Mouse (Mus musculus) ovary, postnatal 36 days (tissue): ENCODE data around the gene Pdpr.
"Not testable (repeated sequence)": the region's sequence is repeated elsewhere in the genome, so short reads cannot be mapped to it uniquely, and the experiment has no call there.

ENCODE experiments used
- DNase-seq: peaks from one replicate; pipeline ENCODE4 v3.0.0; 2022; ENCODE audit warnings: low spot score, mixed read lengths

The Pdpr gene

GRCm38 (mm10) chr8:111091706-111092105, 2.7 kb upstream of the Pdpr start:
- DNase-seq, result no peak

DNA sequence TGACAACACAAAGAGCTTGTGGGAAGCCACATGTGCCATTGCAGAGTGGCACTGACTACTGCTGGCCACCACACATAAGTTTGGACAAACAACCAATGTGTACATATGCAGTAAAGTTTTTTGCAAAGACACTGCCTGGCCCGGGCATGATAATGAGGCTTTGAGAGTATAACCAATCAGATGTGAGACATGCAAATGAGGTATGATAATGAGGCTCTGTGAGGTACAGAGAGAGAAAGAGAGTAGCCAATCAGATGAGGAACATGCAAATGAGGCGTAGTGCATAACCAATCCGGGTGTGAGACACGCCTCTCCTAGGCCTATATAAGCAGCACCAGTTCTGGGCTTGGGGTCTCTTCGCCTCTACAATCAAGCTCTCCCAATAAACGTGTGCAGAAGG, 2.1 kb upstream of the Pdpr start, which contains the start of gene Clec18a:
Gene Clec18a, minus strand, starts transcription at position 101 of the 400 bp plus-strand sequence.
- DNase-seq, result not testable (repeated sequence)

- not testable (repeated sequence) for DNase-seq
Observed at GRCm38 (mm10) chr8:111094719-111095302, 381 bp downstream of the Pdpr start.

- DNase-seq, result no peak
Observed at GRCm38 (mm10) chr8:111114891-111115290, 20.5 kb downstream of the Pdpr start.

DNA sequence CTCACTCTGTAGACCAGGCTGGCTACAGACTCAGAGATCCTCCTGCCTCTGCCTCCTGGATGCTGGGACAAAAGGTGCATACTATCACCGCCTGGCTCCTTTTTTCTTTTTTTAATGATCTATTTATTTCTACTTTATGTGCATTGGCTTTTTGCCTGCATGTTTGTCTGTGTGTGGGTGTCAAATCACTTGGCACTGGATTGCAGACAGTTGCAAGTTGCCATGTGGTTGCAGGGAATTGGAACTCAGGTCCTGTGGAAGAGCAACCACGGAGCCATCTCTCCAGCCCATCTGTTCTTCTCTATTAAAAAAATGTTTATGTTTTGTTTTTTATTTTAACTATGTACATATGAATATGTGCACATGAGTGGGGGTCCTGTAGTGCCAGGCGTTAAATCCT, 25.1 kb downstream of the Pdpr start:
- DNase-seq, result no peak

GRCm38 (mm10) chr8:111130756-111131155, 36.3 kb downstream of the Pdpr start:
- DNase-seq, result no peak

- no peak for DNase-seq
Observed at GRCm38 (mm10) chr8:111142521-111142920, 48.1 kb downstream of the Pdpr start.

DNA sequence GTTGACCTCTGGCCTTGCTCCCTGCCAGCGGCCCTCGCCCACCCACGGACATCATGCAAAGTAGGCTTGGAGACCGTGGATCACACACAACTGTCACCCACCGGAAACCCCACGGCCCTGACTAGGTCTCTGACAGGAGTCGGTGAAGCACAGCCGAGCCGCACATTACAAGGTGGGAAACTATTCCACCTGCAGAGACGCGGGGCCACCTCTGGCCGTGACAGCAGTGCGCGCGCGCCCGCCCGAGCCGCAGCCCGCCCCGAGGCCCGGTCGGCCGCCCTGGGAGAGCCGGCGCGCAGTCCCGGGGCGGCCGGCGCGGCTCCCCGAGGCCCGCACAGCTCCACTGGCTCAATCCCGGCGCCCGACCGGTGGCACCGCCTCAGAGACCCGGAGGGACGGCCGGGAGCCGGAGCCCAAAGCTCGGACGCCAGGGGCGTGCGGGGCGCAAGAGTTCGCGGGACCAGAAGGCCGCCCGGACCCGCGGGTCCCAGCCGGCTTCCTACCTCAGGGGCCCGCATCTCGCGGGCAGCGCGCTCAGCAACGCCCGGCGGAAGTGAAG, 50.5 kb downstream of the Pdpr start:
- DNase-seq, result not testable (repeated sequence)

DNA sequence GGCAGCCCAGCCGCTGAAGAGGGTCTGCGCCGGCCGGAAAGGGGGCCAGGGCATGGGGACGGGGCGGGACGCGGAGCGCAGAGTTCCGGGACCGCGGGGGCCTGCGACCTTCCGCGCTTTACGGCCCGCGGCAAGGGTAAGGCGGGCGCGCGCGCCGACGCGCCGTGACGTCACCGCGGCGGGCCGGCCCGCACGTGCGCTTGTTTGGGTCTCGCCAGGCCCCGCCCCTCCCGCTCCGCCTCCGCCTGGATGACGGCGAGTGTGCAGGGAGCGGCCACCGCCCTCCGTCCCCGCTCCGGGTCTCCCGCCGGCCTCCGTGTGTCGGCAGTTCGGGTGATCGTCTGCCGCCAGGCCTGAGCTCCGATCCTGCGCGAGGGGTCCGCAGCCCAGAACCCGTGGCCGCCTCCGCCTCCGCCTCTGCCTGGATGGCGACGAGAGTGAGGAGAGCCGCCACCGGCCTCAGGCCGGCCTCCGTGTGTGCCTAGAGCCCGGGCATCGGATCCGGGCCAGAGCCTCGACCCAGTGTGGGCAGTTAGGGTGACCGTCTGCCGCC, 51.1 kb downstream of the Pdpr start:
- DNase-seq, result peak; percentile 96

DNA sequence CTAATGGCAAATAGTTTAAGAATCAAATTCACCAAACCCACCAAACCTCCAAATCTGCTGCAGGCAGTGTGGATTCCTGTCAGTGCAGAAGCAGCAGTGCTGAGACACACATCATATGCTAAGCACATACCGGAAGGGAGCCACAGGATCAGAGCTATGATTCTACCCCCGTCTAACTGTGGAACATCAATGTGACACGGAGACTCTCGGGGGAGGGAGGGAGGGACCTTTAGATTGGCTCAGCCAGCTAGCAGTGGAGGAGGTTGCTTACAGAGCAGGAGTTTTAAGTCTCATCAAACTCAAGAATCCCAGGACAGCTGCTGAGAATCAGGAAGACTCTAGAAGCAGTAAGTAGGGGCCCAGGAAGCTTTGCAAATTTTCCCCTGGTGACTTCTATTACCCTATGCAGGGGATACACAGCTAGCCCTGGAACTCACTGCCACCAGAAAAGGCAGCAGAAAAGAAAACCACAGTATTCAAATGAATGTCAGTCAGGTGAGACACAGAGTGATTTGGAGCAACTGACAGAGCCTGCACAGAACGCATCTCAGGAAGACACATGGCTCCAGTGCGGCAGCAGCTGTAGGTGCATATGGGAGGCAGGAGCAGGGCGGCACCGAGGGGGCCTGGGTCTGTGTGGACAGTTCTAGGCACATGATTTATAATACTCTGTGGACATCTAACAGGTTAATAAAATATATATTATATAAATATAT, 61.4 kb downstream of the Pdpr start:
- no peak for DNase-seq

DNA sequence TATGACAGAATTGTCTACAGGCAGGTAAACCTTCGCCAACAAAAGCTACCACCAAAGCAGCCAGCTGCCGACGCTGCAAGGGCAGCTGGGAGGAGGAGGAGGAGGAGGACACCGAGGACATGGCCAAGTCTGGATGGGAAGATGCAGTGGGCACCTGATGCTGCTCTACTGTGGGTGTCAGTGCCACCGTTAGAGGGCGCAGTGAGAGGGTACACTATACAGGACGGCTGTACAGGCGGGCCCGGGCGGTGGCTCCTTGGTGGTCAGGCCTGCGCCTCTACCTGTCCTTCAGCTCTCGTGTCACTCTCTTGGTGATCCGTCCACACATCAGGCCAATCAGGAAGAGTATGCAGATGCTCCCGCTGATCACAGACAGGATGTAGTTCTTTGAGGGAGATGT, 63.2 kb downstream of the Pdpr start:
- DNase-seq, result peak; percentile 56

DNA sequence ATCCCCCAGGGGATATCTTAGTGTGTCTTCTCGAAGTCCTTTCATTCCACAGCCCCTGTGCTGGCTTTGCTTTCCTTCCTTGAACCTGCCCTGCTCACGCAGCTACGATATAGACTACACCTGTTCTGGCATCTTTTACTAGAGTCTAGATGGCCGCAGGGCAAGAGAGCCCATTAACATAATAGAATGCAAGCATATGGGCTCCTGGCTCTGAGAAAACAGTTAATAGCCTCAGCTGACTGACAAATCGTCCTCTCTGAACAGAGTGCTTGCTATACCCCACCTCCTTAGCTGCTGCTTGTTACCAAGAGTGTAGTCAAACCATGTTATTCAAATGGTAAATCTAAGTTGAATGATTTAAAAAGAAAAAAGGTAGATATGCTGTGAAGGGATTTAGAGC, 77.2 kb downstream of the Pdpr start:
- no peak for DNase-seq

DNA sequence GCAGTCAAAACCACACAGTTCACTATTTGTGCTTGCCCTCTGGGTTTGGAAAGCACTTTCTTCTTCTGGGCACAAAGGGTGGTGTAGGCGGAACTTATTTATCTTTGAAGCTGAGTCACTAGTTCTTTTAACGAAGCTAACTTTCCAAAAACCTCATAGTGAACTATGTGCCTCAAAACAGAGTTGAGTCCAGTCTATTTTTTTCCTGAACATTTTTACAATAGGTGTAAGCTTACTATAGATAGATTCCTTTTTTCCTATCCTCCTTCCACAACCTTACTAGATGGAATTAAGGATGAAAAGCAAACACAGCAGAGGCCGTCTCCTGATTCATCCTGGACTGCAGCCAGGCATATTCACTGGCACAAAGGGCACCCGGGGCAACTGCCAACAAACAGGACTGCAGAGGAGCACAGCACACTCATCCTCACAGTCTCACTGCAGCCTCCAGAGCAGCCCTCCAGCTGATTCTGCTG, 91.1 kb downstream of the Pdpr start:
- DNase-seq, result peak; percentile 60
